Mouse (Mus musculus): ENCODE results near the gene Gm20855. TPM values are rescaled to one million over a fixed set of nuclear protein-coding genes. Genes with fewer than 3 reads are reported as not detected.
"Not testable (repeated sequence)": the region's sequence is repeated elsewhere in the genome, so short reads cannot be mapped to it uniquely, and the experiment has no call there.

Gm20855 gene
- total RNA-seq (2021), result not detected
- long read RNA-seq, experiment 1, result 0 reads
- long read RNA-seq, experiment 2, result 0 reads

GRCm38 (mm10) chrY:35131733-35132132, at the start of gene Gm20855:
Gene Gm20855 (minus strand): TSS chrY:35131833.
- DNase-seq (ENCODE audit: low spot score in 2 of 2), result not testable (repeated sequence)
